Mouse (Mus musculus) regulatory T cell (primary cell): ENCODE data around the gene Spin2-ps6.
"Not testable (repeated sequence)": the region's sequence is repeated elsewhere in the genome, so short reads cannot be mapped to it uniquely, and the experiment has no call there.

Source experiments
- in situ Hi-C: fragments of 300-600 bp; cut with MboI, MseI; formaldehyde crosslinking; loops from one replicate; pipeline ENCODE4 v1.15.1; 2025; ENCODE audit warnings: high pct_unique_total_duplicates

Gene Spin2-ps6

GRCm38 (mm10) chrX:33234569-33234968 is at the start of gene Spin2-ps6:
Gene Spin2-ps6 (plus strand): TSS chrX:33234869.
- in situ Hi-C loops = not testable (repeated sequence)
